Mouse (Mus musculus): ENCODE measurements at regions not wholly inside any gene's neighbourhood (a gene's known extent, or its start where the extent isn't known, plus 50 kb on each side); places are given as distances from the start of the nearest gene placed in this dataset.

- peak; percentile 44 for DNase-seq (ENCODE audit: extremely low read depth, insufficient read length, low spot score)
Measured at GRCm38 (mm10) chrY:4072666-4073065, 301.2 kb downstream of the Gm3376 start.

- DNase-seq (ENCODE audit: extremely low read depth, insufficient read length, low spot score), result peak; percentile 34
Measured at GRCm38 (mm10) chrY:4073566-4073965, 302.1 kb downstream of the Gm3376 start.

Data from 3134 (cell line).